Mouse (Mus musculus): ENCODE data around the gene Prdm11. TPM values are rescaled to one million over a fixed set of nuclear protein-coding genes. Genes with fewer than 3 reads are reported as not detected.

Gene Prdm11
- total RNA-seq, 1 experiment from 2014 or later: 8.0 TPM

DNA sequence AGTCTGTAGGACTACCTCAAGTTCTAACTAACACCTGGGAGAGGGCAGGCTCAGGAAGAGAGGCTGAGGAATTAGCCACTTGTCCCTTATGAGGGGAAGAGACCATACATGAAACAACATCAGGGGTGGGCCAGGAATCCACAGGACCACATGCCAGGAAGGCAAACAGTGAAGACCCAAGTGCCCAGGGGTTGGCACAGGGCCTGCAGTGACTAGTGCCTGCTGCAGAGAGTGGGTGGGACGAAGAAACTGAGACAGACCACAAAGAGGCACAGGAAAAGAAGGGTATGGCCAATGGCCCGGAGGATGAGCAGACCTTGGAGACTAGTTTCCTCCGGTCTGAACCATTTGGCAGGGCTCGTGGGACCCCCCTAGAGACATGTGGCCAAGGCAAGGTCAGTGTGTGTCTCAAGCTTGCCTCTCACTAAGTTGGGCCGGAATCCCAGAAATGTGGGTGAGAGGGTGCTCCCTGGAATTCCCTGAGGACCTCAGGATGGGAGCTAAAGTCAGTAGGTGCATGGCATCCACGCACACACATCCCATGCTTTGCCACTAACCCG, 1.6 kb upstream of the Prdm11 start:
- no peak for ATAC-seq (ENCODE audit: extremely low read depth, insufficient number of reproducible peaks, low FRiP score, poor library complexity, severe bottlenecking)

DNA sequence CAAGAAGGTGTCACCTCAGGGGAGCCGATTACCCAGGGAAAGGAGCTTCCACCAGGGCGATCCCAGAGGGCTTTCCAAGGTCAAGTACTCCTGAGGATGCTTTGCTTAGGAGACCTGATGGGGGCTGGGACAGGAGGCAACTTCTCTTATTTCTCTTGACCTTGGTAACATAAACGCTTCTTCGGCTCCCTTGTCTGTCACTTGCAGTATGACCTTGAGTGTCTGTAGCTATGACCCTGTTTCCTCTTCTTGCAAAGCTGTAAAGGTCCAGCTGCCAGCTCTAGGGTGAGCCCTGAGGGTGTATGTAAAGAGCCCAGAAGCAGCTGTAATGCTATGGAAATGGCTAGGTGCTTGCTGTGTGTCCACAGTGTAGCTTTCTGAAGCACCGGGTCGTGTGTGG, 1.1 kb upstream of the Prdm11 start:
- ATAC-seq (ENCODE audit: extremely low read depth, insufficient number of reproducible peaks, low FRiP score, poor library complexity, severe bottlenecking): no peak

DNA sequence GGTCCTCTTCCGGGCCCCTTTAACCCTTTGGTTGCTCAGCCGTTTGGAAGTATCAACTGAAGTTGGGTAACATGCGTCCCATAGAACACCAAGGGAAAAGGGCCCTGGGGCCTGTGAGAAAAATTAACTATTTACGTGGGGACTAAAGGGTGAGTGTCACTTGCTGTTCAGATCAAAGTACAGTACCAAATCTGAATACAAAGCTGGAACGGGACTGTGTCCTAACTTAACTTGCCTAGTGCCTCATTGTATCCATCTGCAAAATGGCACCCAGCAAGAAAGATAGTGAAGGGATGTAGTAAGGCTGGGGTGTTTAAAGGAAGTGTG, 505 bp upstream of the Prdm11 start:
- ATAC-seq (ENCODE audit: extremely low read depth, insufficient number of reproducible peaks, low FRiP score, poor library complexity, severe bottlenecking): no peak

DNA sequence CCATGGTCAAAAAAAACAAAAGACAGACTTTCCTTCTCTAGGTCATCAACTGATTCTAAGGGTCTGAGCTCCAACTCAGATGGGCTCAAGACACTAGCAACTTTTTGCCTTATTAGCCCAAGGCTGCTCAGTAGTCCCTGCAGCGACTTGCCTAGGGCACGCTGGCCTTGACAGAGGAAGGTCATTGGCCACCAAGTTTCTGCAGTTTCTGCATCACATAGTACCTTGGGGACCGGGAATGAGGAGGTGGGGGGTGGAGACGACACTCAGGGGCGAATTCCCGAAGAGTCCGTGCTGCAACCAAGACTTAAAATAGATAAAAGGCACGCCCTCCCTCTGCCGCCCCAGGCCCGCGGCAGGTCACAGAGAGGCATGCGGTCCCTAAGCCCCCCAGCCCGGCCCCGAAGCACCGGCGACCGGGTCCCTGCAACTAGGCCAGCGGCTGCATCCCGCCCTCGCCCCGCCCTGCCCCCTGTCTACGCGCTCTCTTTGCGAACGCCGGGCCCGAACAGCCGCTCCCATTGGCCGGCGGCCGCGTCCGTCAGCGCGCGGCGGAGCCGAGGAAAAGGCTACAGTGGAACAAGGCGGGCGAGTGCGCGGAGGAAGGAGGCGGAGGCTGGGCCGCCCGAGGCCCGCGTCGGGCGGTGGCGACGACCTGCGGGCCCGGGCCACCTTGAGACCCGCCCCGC, 694 bp downstream of the Prdm11 start:
- ATAC-seq (ENCODE audit: extremely low read depth, insufficient number of reproducible peaks, low FRiP score, poor library complexity, severe bottlenecking): peak; percentile 80

DNA sequence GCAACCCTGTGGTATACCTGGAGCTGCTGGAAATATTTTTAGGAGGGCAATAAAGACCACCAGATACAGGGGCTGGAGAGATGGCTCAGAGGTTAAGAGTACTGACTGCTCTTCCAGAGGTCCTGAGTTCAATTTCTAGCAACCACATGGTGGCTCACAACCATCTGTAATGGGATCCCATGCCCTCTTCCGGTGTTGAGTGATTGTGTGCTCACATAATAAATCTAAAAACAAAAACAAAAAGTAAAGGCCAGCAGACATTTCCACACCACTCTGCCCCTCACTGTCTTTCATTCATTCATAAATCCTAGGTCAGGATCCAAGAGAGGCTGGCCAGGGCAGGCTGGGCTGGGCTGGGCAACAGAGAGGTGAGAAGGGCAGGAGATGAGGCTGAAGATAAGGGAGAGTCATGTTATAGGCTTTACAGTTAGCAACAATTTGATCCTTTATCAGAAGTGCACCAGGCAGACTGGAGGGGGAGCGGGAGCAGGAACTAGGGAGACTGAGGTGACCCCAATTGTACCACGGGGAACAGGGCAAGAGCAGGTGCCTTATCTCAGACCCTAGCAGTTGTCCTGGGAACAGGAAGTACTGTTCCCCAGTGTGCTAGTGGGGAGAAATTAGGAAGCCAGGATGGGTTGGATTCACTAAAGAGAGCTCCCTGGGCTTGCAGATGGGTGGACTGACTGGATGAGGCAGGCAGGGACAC, 2.4 kb downstream of the Prdm11 start:
- ATAC-seq (ENCODE audit: extremely low read depth, insufficient number of reproducible peaks, low FRiP score, poor library complexity, severe bottlenecking): no peak

DNA sequence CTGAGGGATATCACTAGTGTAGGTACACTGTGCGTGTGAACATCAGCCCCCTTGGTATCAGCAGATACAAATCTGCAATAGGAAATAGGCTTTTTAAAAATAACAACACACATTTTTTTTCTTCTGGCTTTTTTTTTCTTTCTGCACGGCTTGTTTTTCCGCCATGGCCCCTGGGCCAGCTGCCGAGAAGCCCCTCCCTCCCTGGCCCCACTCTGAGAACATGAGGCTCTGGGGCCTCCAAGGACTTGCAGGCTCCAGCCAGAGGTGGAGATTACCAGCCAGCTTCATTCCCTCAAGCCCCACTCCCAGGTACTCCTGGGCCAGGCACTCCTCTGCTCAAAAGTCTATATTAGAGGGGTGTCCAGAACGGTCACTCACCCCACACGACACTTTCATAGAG, 4.5 kb downstream of the Prdm11 start:
- no peak for ATAC-seq (ENCODE audit: extremely low read depth, insufficient number of reproducible peaks, low FRiP score, poor library complexity, severe bottlenecking)

DNA sequence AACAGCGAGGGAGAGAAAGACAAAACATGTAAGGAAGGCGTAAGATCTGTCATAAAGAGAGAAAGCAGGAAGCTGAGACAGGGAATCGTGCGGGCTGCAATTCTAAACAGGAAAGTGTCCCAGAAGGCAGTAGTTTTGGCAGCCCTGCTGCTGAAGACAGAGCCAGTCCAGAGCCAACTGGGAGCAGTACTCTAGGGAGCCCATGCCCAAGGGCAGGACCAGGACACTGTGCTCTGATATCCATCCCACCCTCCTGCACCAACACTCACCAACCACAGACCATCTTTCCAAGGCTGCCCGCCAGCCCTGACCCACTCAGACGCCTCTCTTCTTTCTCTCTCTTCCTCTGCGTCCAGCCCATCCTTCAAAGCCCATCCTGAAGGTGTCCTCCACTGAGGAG, 5.1 kb downstream of the Prdm11 start:
- no peak for ATAC-seq (ENCODE audit: extremely low read depth, insufficient number of reproducible peaks, low FRiP score, poor library complexity, severe bottlenecking)

DNA sequence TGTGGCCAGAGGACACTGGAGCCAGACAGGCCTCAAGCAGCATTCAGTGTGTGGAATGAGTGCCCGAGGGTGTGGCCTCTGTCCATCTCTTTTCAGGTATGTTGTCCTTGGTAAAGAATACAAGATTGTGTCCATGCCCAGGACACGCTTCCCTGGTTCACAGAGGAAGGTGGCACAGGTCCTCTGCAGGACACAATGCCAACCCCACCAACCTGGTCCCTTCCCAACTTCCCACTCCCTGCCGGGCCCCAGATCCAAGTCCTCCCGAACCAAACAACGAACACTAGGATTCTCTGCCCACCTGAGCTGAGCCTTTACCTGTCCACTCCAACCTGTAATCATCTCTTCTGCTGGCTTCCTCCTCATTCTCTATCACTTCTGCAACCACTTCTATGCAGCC, 6.3 kb downstream of the Prdm11 start:
- no peak for ATAC-seq (ENCODE audit: extremely low read depth, insufficient number of reproducible peaks, low FRiP score, poor library complexity, severe bottlenecking)

DNA sequence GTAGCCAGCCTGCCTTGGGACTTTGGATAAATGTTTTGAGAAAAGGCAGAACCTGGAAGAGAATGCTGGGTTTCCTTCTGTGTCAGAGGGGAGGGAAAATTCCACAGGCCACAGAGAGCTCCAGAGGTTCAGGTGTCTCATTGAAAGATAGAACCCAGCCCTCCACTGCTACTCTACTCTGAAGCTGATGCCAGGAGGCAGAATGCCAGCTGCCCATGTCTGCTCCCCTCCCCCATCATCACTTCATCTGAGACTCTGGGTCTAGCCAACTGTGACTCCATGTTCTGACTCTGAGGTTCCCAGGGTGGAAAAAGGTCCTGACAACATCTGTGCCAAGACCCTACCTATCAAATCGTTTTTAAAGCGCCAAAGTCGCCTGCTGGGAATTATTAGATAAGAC, 6.9 kb downstream of the Prdm11 start:
- ATAC-seq (ENCODE audit: extremely low read depth, insufficient number of reproducible peaks, low FRiP score, poor library complexity, severe bottlenecking): no peak

DNA sequence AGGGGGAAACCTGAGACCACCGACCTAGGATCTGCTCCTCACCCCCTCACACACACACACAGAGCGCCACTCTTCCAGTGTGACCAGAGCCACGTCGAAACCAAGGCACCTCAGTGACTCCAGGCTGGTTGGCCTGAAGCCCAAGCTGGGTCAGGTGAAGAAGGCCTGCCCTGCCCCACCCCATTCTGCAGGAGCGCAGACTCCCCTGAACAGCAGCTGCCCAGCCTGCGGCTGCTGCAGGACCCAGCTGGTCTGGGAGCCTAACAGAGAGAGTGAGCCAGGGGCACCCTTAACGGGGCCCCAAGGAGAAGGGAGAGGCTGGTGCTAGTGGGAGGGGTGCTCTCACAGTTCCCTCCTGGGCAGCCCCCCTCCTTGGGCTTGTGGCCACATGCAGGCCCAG, 10.3 kb downstream of the Prdm11 start:
- no peak for ATAC-seq (ENCODE audit: extremely low read depth, insufficient number of reproducible peaks, low FRiP score, poor library complexity, severe bottlenecking)

DNA sequence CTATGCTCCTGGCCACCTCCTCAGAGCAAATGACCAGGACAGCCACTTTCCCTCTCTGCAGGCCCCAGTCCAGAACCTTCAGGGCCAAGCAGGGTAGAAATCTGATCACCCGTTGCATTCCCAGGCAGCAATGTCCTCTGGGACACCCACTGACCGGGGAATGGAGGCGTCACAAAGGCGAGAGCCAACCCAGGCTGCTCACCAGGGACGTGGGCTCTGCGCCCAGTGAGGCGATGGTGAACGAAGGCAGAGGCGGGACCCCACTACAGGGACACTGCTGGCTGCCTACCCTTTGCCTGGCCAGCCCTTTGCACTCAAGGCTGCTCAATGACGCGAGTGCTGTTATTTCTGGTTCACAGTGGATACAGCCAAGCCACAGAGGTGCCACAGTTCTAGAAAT, 13.3 kb downstream of the Prdm11 start:
- ATAC-seq (ENCODE audit: extremely low read depth, insufficient number of reproducible peaks, low FRiP score, poor library complexity, severe bottlenecking): no peak

DNA sequence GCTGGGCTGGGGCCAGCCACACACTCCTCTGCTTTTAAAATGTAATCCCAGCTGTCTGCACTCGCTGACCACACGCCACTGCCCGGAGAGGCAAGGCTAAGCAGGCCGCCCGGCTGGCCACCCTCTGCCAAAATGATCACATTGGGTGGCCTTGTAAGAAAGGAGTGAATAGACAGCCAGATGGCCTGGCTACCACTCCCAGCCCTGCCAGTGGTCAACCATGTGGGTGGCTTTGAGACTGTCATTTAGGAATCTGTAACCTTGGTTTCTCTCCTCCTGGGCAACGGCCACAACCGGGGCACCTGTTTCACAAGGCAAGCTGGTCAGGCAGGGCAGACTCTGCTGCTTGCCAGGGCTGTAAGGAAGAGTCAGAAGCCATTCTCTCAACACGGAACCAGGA, 13.9 kb downstream of the Prdm11 start:
- no peak for ATAC-seq (ENCODE audit: extremely low read depth, insufficient number of reproducible peaks, low FRiP score, poor library complexity, severe bottlenecking)

DNA sequence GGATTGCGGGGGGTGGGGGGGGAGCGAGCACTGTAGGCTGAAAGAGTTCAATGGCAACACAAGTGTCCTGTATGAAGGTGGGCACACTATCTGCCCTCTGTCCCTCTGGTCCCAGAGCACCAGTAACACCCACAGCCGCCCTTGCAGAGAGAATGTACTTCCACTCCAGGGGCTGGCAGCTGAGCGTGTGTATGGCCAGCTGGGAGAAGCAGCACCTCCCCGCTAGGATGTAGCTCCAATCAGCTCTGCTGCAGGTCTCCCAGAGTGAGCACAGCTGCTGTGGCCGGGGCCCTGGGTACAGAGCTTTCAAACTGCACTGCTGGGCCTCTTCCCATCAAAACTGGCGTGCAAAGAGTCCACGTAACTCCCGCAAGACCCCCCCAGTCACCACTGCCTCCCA, 14.9 kb downstream of the Prdm11 start:
- ATAC-seq (ENCODE audit: extremely low read depth, insufficient number of reproducible peaks, low FRiP score, poor library complexity, severe bottlenecking): no peak

DNA sequence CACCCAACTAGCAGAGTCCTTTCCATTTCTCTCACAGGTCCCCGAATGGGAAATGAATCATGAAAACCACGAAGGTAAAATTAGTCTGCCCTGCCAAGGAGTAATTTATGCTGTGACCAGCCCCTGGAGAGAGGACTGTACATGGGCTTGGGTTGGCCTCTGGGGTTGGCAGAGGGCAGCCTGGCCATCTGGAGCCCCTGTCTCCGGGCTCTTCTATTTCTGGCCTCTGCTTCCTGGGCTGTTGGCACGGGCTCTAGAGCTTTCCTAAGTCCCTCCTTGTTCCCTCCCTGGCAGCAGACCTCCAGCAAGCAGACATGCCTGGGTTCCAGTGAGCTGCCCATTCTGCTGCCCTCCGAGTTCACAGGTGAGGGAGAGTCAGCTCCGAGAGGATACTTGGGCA, 15.9 kb downstream of the Prdm11 start:
- ATAC-seq (ENCODE audit: extremely low read depth, insufficient number of reproducible peaks, low FRiP score, poor library complexity, severe bottlenecking): no peak

DNA sequence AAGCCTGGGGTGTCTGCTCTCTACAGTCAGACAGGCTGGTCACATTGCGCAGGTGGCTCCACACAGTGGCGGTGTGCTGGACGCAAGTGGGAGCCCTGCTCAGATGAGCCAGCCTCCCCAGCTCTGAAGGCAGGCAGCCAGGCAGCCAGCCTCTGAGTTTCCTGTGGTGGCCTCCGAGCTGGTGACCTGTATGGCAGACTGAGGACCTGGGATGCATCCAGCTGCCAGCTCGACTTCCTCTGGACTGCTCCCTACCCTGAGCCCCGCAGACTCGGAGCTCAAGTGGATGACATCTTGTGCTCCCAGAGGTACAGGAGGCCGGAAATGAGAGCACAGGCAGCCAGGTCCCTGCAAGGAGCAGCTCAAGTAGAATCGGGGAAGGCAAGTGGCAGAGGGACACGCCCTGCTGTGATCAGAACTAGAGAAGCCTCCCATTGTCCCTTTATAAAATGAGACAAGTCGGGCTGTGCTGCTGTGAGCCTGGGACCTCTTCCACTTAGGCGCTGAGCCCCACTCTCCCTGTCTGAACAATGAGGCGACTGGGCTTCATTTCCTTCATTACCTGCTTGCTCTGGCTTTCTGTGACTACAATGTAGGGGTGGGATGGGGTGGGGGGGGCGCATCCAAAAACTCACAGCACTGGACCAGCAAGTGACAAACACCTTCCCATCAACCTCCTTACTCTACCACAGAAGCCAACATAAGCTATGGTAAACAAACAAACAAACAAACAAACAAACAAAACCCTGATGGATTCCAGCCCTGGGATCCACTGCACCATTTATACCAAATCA, 16.5 kb downstream of the Prdm11 start:
- no peak for ATAC-seq (ENCODE audit: extremely low read depth, insufficient number of reproducible peaks, low FRiP score, poor library complexity, severe bottlenecking)

DNA sequence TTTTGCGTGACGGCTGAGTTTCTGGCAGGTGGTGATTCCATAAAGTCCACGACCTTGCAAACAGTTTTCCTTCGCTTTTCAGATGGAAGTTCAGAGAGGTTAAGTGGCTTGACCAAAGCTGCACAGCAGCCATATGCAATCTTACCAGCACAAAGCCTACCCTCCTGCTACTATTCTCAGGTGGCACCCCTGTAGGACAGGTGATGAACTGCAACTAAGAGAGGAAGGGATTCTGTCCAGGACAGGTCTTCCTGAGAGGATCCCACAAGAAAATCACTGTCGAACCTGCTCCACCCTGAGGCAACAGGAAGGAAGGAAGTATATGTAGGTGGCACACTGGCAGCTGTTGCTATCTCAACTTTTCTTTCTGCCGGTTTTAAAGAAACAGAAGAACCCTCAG, 17.1 kb downstream of the Prdm11 start:
- no peak for ATAC-seq (ENCODE audit: extremely low read depth, insufficient number of reproducible peaks, low FRiP score, poor library complexity, severe bottlenecking)

DNA sequence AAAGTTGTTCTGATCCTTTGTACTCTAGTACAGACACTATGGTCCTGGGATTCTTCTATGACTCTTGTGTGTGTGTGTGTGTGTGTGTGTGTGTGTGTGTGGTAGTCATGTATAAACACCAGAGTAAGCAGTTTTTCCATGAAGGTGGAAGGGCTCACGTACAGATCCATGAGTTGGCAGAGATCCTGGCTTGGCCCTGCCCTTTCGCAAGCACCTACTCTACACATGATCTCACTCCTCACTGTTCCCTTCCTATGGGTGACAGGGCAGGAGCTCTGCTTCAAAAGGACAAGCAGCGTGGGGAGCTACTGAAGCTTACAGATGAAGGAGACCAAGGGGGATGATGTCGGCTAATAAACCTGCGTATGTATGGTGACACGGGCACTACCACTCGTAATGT, 18.3 kb downstream of the Prdm11 start:
- no peak for ATAC-seq (ENCODE audit: extremely low read depth, insufficient number of reproducible peaks, low FRiP score, poor library complexity, severe bottlenecking)

DNA sequence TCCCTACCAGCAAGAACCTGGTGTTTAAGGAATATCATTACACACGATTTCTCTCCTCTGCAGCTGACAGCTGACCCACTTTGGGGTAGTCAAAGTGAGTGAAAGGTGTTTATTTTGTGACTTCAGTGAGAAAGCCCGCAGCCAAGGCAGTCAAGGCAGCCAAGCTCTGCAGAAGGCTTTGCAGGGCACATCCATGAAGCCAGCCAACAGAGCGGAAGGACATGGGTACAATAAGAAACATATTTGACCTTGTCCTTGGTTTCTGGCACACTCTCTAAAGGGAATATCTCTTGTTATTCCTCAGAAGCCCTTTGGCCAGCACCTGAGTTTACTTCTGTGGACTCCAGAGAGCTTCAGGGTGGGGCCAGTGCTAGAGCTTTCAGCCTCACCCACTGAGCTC, 21.5 kb downstream of the Prdm11 start:
- no peak for ATAC-seq (ENCODE audit: extremely low read depth, insufficient number of reproducible peaks, low FRiP score, poor library complexity, severe bottlenecking)

DNA sequence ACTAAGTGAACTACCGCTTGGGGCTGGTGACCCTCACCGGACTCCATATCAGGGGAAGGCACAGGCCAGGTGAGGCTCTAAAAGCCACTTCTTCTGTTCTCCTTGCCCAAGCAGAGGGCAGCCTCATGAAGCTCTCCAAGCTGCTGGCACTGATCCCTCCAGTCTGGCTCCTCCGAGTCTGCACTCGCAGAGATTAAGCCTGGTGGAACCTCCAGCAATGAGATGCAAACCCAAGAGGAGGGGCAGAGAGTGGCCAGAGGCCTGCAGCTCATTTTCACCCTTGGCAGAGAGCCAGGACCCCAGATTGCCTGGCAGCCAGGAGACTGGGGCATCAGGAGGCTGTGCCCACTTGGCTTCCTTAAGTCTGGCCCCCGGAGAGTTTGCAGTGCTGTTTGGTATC, 27.1 kb downstream of the Prdm11 start:
- no peak for ATAC-seq (ENCODE audit: extremely low read depth, insufficient number of reproducible peaks, low FRiP score, poor library complexity, severe bottlenecking)

DNA sequence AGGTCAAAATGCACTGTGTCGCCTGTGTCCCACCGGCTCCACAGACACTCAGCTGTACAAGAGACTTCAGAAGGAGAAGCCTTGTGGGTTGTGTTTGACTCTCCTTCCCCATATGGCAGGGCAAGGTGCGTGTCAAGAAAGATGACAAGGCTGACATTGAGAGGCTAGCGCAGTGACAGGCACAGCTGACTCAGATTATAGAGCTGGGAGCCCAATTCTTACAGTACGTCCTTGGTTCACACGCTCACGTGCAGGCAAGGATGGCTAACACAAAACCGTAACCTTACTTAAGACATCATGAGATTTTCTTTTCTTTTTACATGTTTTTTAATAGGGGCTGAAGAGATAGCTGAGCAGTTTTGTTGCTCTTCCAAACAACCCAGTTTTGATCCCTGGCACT, 28.8 kb downstream of the Prdm11 start:
- no peak for ATAC-seq (ENCODE audit: extremely low read depth, insufficient number of reproducible peaks, low FRiP score, poor library complexity, severe bottlenecking)
